Mouse (Mus musculus) liver, embryonic 14.5 days (tissue): ENCODE data around the gene Tec. TPM values are rescaled to one million over a fixed set of nuclear protein-coding genes. Genes with fewer than 3 reads are reported as not detected.

Source experiments
- ATAC-seq: fragments of 200-750 bp; cut with Nextera tagmentation; 2 replicates; pipeline ENCODE4 v1.8.0; 2017; ENCODE audit warnings: moderate number of reproducible peaks, mild to moderate bottlenecking, moderate library complexity; ENCODE audit not compliant: insufficient read depth
- DNase-seq, 3 experiments: peaks; one replicate each; pipeline ENCODE4 v3.0.0-alpha.2; 2012 to 2013; ENCODE audit warnings: low read depth in 3 of 3, low spot score in 3 of 3
- H3K27ac ChIP-seq: fragments of 300-500 bp; sonication (generic); 2 replicates; pipeline ENCODE4 v1.5.1; 2014; ENCODE audit warnings: moderate library complexity, mild to moderate bottlenecking, control low read depth, inconsistent platforms
- H3K27me3 ChIP-seq: fragments of 300-500 bp; sonication (generic); 2 replicates; pipeline ENCODE4 v1.6.1; 2014; ENCODE audit warnings: mild to moderate bottlenecking, low read length, moderate library complexity; ENCODE audit not compliant: control insufficient read depth, insufficient read depth
- H3K36me3 ChIP-seq: fragments of 300-500 bp; sonication (generic); replicated peaks from 2 replicates; pipeline ENCODE4 v1.6.1; 2014; ENCODE audit warnings: low read depth; ENCODE audit not compliant: control insufficient read depth, insufficient read depth
- H3K4me1 ChIP-seq, 2 experiments: fragments of 200-500 bp in 1 of 2; fragments of 300-500 bp in 1 of 2; sonication (generic) in 1 of 2; replicated peaks; 2 replicates each; pipeline ENCODE4 v1.6.1; 2012 to 2014; ENCODE audit warnings: antibody characterized with exemption in 1 of 2, inconsistent platforms in 1 of 2, low read length in 1 of 2; ENCODE audit not compliant: control insufficient read depth in 2 of 2, insufficient read depth in 2 of 2
- H3K4me2 ChIP-seq: fragments of 300-500 bp; sonication (generic); 2 replicates; pipeline ENCODE4 v1.6.1; 2014; ENCODE audit warnings: low read depth, mild to moderate bottlenecking, control low read depth, moderate library complexity
- H3K4me3 ChIP-seq, 2 experiments: fragments of 200-500 bp in 1 of 2; fragments of 300-500 bp in 1 of 2; sonication (generic) in 1 of 2; 2 replicates each; pipeline ENCODE4 v1.5.1; 2012 to 2014; ENCODE audit warnings: low read depth in 2 of 2, low read length in 2 of 2, mild to moderate bottlenecking in 2 of 2, control low read depth in 1 of 2, inconsistent platforms in 1 of 2, moderate library complexity in 1 of 2; ENCODE audit not compliant: insufficient read depth in 1 of 2
- H3K9ac ChIP-seq: fragments of 300-500 bp; sonication (generic); replicated peaks from 2 replicates; pipeline ENCODE4 v1.6.1; 2014; ENCODE audit warnings: mild to moderate bottlenecking, control low read depth, moderate library complexity
- H3K9me3 ChIP-seq: fragments of 300-500 bp; sonication (generic); 2 replicates; pipeline ENCODE4 v1.6.1; 2016; ENCODE audit warnings: low read length, mixed read lengths; ENCODE audit not compliant: control insufficient read depth
- CTCF ChIP-seq: IDR thresholded peaks from 2 replicates; pipeline ENCODE4 v1.5.1; 2016; ENCODE audit warnings: antibody characterized with exemption, low read depth, control low read depth
- EP300 ChIP-seq: IDR thresholded peaks from 2 replicates; pipeline ENCODE4 v1.6.1; 2016; ENCODE audit warnings: antibody characterized with exemption, low read depth
- WGBS: fragments of 180-500 bp; shearing (Covaris S2); extraction: QIAGEN DNeasy Blood & Tissue Kit; methylation state at CpG from one replicate; pipeline ENCODE4 v1.1.7; 2014; ENCODE audit not compliant: insufficient replicate concordance; 5-methylcytosine and 5-hydroxymethylcytosine counted together
- polyA plus RNA-seq, 2 experiments: library from polyadenylated mRNA; depleted of rRNA in 1 of 2; stranded (reverse) in 1 of 2; unstranded in 1 of 2; fragments of >200 nt; fragmentation: Nextera tagmentation in 1 of 2; extraction: Ambion mirVana in 1 of 2; gene quantifications; 2 replicates each; pipeline versions ENCODE4 v1.2.1 to v1.2.3; 2012 to 2014

Gene Tec
- polyA plus RNA-seq, 2 experiments, result 1.9 to 3.3 TPM

GRCm38 (mm10) chr5:72746461-72746860 is 121.8 kb downstream of the Tec start:
- Histone ChIP-seq H3K36me3 (no peaks in the 10 kb centered on the region), H3K4me2 (no peak overlapping the region), H3K4me1 (peaks cover 0 to 3% of the 10 kb centered on the region in 2 experiments; a peak in 1 of 4 replicates), H3K27me3 (no peaks in the 10 kb centered on the region), H3K9ac (no peak overlapping the region), H3K9me3 (no peaks in the 10 kb centered on the region), H3K27ac (no peak overlapping the region), H3K4me3 (no peak overlapping the region)
- ATAC-seq (no peak), DNase-seq (no peak)
- 60% methylated on average over 4 of the region's 4 CpGs for WGBS
- no peak for TF ChIP-seq EP300
- TF ChIP-seq CTCF, result no peak

GRCm38 (mm10) chr5:72743103-72743502 is 125.2 kb downstream of the Tec start:
- ATAC-seq, result no peak
- no peaks in the 10 kb centered on the region for H3K4me1 ChIP-seq
- TF ChIP-seq EP300, result no peak
- TF ChIP-seq CTCF, result no peak

GRCm38 (mm10) chr5:72736868-72737267 is 131.4 kb downstream of the Tec start:
- no peak for TF ChIP-seq EP300
- no peak for TF ChIP-seq CTCF
- H3K4me2 ChIP-seq, result no peak overlapping the region
- H3K9ac ChIP-seq, result no peak overlapping the region
- WGBS, result 41% methylated on average over 7 of the region's 7 CpGs
- no peak for DNase-seq
- no peak overlapping the region for H3K27ac ChIP-seq
- no peaks in the 10 kb centered on the region for H3K27me3 ChIP-seq
- H3K36me3 ChIP-seq, result no peaks in the 10 kb centered on the region
- no peaks in the 10 kb centered on the region; a peak in 1 of 4 replicates for H3K4me1 ChIP-seq
- no peak overlapping the region for H3K4me3 ChIP-seq
- H3K9me3 ChIP-seq, result no peaks in the 10 kb centered on the region
- no peak for ATAC-seq

More at GRCm38 (mm10) chr5:72743103-72743502, 125.2 kb downstream of the Tec start:
- H3K27ac ChIP-seq, result no peak overlapping the region
- H3K27me3 ChIP-seq, result no peaks in the 10 kb centered on the region
- no peaks in the 10 kb centered on the region for H3K36me3 ChIP-seq
- DNase-seq, result no peak
- no peak overlapping the region for H3K4me2 ChIP-seq
- H3K9me3 ChIP-seq, result no peaks in the 10 kb centered on the region
- H3K4me3 ChIP-seq, result no peak overlapping the region
- H3K9ac ChIP-seq, result no peak overlapping the region
- 72% methylated on average over 6 of the region's 6 CpGs for WGBS

GRCm38 (mm10) chr5:72736437-72736836 is 131.8 kb downstream of the Tec start:
- no peak overlapping the region for H3K4me2 ChIP-seq
- H3K4me3 ChIP-seq, result no peak overlapping the region
- no peaks in the 10 kb centered on the region for H3K9me3 ChIP-seq
- DNase-seq, result no peak
- H3K4me1 ChIP-seq, result no peaks in the 10 kb centered on the region; a peak in 1 of 4 replicates
- H3K36me3 ChIP-seq, result no peaks in the 10 kb centered on the region
- WGBS, result 19% methylated on average over 8 of the region's 8 CpGs
- no peak overlapping the region for H3K9ac ChIP-seq
- H3K27me3 ChIP-seq, result no peaks in the 10 kb centered on the region
- no peak for ATAC-seq
- no peak for TF ChIP-seq CTCF
- TF ChIP-seq EP300, result no peak
- H3K27ac ChIP-seq, result no peak overlapping the region

GRCm38 (mm10) chr5:72735763-72736162 is 132.5 kb downstream of the Tec start:
- Histone ChIP-seq H3K4me1 (no peaks in the 10 kb centered on the region; a peak in 1 of 4 replicates), H3K4me2 (no peak overlapping the region), H3K36me3 (no peaks in the 10 kb centered on the region), H3K9me3 (no peaks in the 10 kb centered on the region), H3K27ac (no peak overlapping the region), H3K27me3 (no peaks in the 10 kb centered on the region), H3K4me3 (no peak overlapping the region), H3K9ac (no peak overlapping the region)
- ATAC-seq (no peak), DNase-seq (no peak)
- TF ChIP-seq CTCF (no peak), EP300 (no peak)
- 59% methylated on average over 7 of the region's 7 CpGs for WGBS
